Mouse (Mus musculus): ENCODE data around the gene Mip. TPM values are rescaled to one million over a fixed set of nuclear protein-coding genes. Genes with fewer than 3 reads are reported as not detected.

Gene Mip
- 0.19 and 0.24 TPM in 2 replicates for polyA plus RNA-seq (2012; rRNA removed)

DNA sequence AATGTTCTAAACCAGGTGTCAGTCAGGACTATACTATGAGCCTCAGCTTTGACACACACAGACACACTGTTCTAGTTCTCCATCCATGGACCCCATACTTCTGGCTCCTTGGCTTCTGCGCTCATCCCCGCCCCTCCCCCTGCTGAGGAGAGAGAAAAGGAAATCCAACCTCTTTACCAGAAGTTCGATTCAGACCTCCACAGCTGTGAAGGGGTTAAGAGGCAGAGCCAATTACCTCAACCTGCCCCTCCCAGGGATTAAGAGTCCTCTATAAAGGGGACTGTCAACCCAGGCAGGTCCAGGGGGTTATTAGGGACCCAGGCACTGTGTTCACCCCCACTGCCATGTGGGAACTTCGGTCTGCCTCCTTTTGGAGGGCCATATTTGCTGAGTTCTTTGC lies at the start of gene Mip:
Mip (plus strand) TSS at position 301 of the 400 bp plus-strand sequence.
- no peak for TF ChIP-seq POLR2A (IDR thresholded peaks at IDR 0.05; ENCODE audit: control insufficient read depth, extremely low read depth, insufficient read depth, low read length, poor library complexity)
- TF ChIP-seq CTCF (IDR thresholded peaks at IDR 0.05; ENCODE audit: borderline replicate concordance, control insufficient read depth, extremely low read depth, insufficient read depth, low read length, poor library complexity), result no peak
- Histone ChIP-seq H3K27ac (ENCODE audit: control insufficient read depth, insufficient read depth, low read length) (no peak within 1 kb of the TSS), H3K4me3 (ENCODE audit: control insufficient read depth, insufficient read depth, low read length) (no peak within 1 kb of the TSS), H3K36me3 (ENCODE audit: control insufficient read depth, insufficient read depth, low read length) (no peaks in the 10 kb centered on the region), H3K4me1 (replicated peaks; ENCODE audit: control insufficient read depth, insufficient read depth, low read length) (peaks cover 18% of the 10 kb centered on the region), H3K27me3 (ENCODE audit: control insufficient read depth, insufficient read depth, low read length) (no peaks in the 10 kb centered on the region)
- no peak for DNase-seq
- WGBS, result 84% methylated on average over 4 of the region's 4 CpGs

DNA sequence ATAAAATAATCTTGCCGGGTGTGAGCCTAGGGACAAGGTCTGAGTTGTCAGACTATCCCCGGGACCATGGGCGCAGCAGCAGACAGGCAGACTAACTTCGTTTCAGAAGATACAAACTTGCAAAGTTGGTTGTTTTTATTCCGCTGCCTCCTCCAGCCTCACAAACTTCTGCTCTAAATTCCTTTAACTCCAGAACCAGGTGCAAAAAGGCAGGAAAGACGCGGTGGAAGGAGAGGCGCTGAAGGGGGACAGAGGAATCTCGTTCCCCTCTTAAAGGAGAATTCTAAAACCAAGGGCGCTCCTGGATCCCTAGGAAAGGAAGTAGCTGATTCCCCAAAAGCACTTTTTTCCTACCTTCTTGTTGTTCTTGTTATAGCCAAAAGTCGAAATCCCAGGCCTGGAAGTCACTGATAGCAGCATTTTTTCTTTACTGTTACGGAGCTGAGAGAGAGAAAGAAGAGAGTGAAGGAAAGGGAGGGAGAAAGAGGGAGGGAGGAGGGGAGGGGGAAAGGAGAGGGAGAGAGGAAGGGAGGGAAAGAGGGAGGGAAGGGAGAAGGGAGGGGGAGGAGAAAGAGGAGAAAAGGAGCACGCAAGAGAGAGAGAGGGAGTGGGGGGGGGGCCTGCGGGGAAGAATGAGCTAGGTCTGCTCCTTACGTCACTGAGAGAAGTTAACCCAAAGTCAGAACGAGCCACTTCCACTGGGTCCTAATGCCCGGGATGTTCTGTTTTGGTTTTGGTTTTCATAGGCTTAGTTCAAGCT lies 49.5 kb upstream of the Mip start:
- peak overlapping the region; percentile 12; the same call in 1 of the 2 replicates for H3K27ac ChIP-seq (ENCODE audit: control insufficient read depth, insufficient read depth, low read length)
- peaks cover 6% of the 10 kb centered on the region for H3K4me1 ChIP-seq (replicated peaks; ENCODE audit: control insufficient read depth, insufficient read depth, low read length)
- no peaks in the 10 kb centered on the region for H3K27me3 ChIP-seq (ENCODE audit: control insufficient read depth, insufficient read depth, low read length)
- no peaks in the 10 kb centered on the region for H3K36me3 ChIP-seq (ENCODE audit: control insufficient read depth, insufficient read depth, low read length)
- TF ChIP-seq CTCF (IDR thresholded peaks at IDR 0.05; ENCODE audit: borderline replicate concordance, control insufficient read depth, extremely low read depth, insufficient read depth, low read length, poor library complexity), result no peak
- TF ChIP-seq POLR2A (IDR thresholded peaks at IDR 0.05; ENCODE audit: control insufficient read depth, extremely low read depth, insufficient read depth, low read length, poor library complexity), result no peak
- peak overlapping the region; percentile 87 for H3K4me3 ChIP-seq (ENCODE audit: control insufficient read depth, insufficient read depth, low read length)
- DNase-seq, result peak; percentile 70
- under 1% methylated on average over 17 of the region's 17 CpGs for WGBS

DNA sequence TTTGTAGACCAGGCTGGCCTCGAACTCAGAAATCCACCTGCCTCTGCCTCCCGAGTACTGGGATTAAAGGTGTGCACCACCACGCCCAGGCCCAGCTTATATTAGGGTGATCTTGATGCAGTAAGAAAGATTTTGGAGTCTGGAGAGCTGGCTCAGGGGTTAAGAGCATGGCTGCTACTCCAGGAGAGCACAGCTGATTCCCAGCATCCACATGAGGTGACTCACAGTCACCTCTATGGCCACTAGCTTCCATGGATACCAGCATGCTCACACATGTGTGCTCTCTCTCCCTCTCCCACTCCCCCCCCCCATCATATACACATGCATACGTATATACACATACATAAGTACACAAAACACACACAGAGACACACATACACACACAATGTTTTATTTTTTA lies 48.3 kb upstream of the Mip start:
- H3K36me3 ChIP-seq (ENCODE audit: control insufficient read depth, insufficient read depth, low read length), result no peaks in the 10 kb centered on the region
- H3K27me3 ChIP-seq (ENCODE audit: control insufficient read depth, insufficient read depth, low read length), result no peaks in the 10 kb centered on the region
- 95% methylated on average over 4 of the region's 4 CpGs for WGBS
- peaks cover 6% of the 10 kb centered on the region for H3K4me1 ChIP-seq (replicated peaks; ENCODE audit: control insufficient read depth, insufficient read depth, low read length)
- TF ChIP-seq CTCF (IDR thresholded peaks at IDR 0.05; ENCODE audit: borderline replicate concordance, control insufficient read depth, extremely low read depth, insufficient read depth, low read length, poor library complexity) (no peak), POLR2A (IDR thresholded peaks at IDR 0.05; ENCODE audit: control insufficient read depth, extremely low read depth, insufficient read depth, low read length, poor library complexity) (no peak)
- H3K4me3 ChIP-seq (ENCODE audit: control insufficient read depth, insufficient read depth, low read length), result no peak overlapping the region
- no peak for DNase-seq
- no peak overlapping the region for H3K27ac ChIP-seq (ENCODE audit: control insufficient read depth, insufficient read depth, low read length)

DNA sequence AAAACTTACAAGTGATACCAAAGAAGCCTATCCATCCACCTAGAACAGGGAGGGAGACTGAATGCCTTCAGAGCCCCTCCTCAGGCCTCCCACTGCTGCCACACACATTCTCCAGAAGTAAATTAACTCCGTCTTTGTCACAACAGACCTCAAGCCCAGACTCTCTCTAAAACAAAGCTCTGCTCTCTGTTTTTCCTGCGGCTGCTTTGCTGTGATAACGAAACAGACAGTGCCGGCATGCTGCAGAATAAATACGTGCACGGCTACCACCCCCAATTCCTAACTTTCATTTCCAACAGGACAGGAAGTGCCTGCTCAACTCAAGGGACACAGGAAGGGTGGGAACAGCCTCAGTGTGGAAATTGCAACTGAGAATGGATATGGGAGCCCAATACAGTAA lies 45.6 kb upstream of the Mip start, which contains the start of gene Rbms2:
Rbms2 (minus strand) TSS at position 309 of the 400 bp plus-strand sequence.
- Histone ChIP-seq H3K4me1 (replicated peaks; ENCODE audit: control insufficient read depth, insufficient read depth, low read length) (peaks cover 6% of the 10 kb centered on the region), H3K36me3 (ENCODE audit: control insufficient read depth, insufficient read depth, low read length) (no peaks in the 10 kb centered on the region), H3K4me3 (ENCODE audit: control insufficient read depth, insufficient read depth, low read length) (no peak within 1 kb of the TSS), H3K27ac (ENCODE audit: control insufficient read depth, insufficient read depth, low read length) (no peak within 1 kb of the TSS), H3K27me3 (ENCODE audit: control insufficient read depth, insufficient read depth, low read length) (no peaks in the 10 kb centered on the region)
- WGBS, result 62% methylated on average over 6 of the region's 6 CpGs
- no peak for TF ChIP-seq POLR2A (IDR thresholded peaks at IDR 0.05; ENCODE audit: control insufficient read depth, extremely low read depth, insufficient read depth, low read length, poor library complexity)
- TF ChIP-seq CTCF (IDR thresholded peaks at IDR 0.05; ENCODE audit: borderline replicate concordance, control insufficient read depth, extremely low read depth, insufficient read depth, low read length, poor library complexity), result no peak
- no peak for DNase-seq

DNA sequence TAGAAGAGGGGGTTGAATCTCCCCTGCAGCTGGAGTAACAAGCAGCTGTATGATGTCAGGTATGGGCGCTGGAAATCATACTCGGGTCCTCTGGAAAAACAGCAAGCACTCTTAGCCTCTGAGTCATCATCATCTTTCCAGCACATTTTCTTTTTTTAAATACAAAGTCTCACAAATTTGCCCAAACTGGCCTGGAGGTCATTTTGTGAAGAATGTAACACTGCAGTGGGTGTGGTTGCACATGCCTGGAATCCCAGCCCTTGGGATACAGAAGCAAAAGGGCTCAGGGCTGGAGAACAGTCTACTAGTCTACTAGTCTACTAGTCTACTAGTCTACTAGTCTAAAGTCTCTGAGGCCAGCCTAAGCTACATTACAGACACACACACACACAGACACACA lies 41.3 kb upstream of the Mip start:
- WGBS, result 98% methylated on average over 2 of the region's 2 CpGs
- H3K36me3 ChIP-seq (ENCODE audit: control insufficient read depth, insufficient read depth, low read length), result no peaks in the 10 kb centered on the region
- no peak overlapping the region for H3K4me3 ChIP-seq (ENCODE audit: control insufficient read depth, insufficient read depth, low read length)
- DNase-seq, result no peak
- no peaks in the 10 kb centered on the region for H3K27me3 ChIP-seq (ENCODE audit: control insufficient read depth, insufficient read depth, low read length)
- TF ChIP-seq CTCF (IDR thresholded peaks at IDR 0.05; ENCODE audit: borderline replicate concordance, control insufficient read depth, extremely low read depth, insufficient read depth, low read length, poor library complexity), result no peak
- TF ChIP-seq POLR2A (IDR thresholded peaks at IDR 0.05; ENCODE audit: control insufficient read depth, extremely low read depth, insufficient read depth, low read length, poor library complexity), result no peak
- no peaks in the 10 kb centered on the region for H3K4me1 ChIP-seq (replicated peaks; ENCODE audit: control insufficient read depth, insufficient read depth, low read length)
- no peak overlapping the region for H3K27ac ChIP-seq (ENCODE audit: control insufficient read depth, insufficient read depth, low read length)

DNA sequence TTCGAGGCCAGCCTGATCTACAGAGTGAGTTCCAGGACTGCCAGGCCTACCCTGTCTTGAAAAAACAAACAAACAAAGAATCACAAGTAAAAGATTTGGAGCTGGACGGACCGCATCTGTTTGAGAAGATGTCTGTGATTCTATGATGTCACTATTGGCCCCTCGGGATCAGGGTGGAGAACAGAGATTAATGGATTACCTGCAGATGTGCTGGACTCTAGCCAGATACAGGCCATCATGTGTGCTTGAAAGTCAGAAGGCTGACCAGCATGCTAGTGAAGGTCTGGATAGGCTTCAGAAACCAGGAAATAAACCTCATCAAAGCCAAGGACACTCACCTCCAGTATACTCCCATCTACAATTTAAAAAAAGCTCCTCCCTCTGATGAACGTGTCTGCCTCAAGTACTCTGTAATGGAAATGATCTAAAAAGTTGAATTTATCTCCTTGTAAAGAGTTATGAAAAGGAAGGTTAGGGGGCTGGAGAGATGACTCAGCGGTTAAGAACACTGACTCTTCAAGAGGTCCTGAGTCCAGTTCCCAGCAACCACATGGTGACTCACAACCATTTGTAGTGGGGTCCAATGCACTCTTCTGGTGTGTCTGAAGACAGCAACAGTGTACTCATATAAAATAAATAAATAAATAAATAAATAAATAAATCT lies 40.2 kb upstream of the Mip start:
- WGBS, result 87% methylated on average over 6 of the region's 6 CpGs
- no peaks in the 10 kb centered on the region for H3K36me3 ChIP-seq (ENCODE audit: control insufficient read depth, insufficient read depth, low read length)
- DNase-seq, result no peak

More for the DNA sequence above, 40.2 kb upstream of the Mip start:
- TF ChIP-seq POLR2A (IDR thresholded peaks at IDR 0.05; ENCODE audit: control insufficient read depth, extremely low read depth, insufficient read depth, low read length, poor library complexity) (no peak), CTCF (IDR thresholded peaks at IDR 0.05; ENCODE audit: borderline replicate concordance, control insufficient read depth, extremely low read depth, insufficient read depth, low read length, poor library complexity) (no peak)
- Histone ChIP-seq H3K27me3 (ENCODE audit: control insufficient read depth, insufficient read depth, low read length) (no peaks in the 10 kb centered on the region), H3K4me3 (ENCODE audit: control insufficient read depth, insufficient read depth, low read length) (no peak overlapping the region), H3K4me1 (replicated peaks; ENCODE audit: control insufficient read depth, insufficient read depth, low read length) (no peaks in the 10 kb centered on the region), H3K27ac (ENCODE audit: control insufficient read depth, insufficient read depth, low read length) (no peak overlapping the region)
